Mouse (Mus musculus) cerebellum, adult 2 months (tissue): Measurements from ENCODE around the gene Tmem181a.
"Not testable (repeated sequence)": the region's sequence is repeated elsewhere in the genome, so short reads cannot be mapped to it uniquely, and the experiment has no call there.

Source experiments
- CTCF ChIP-seq: fragments of 200-500 bp; IDR thresholded peaks from 2 replicates; pipeline ENCODE4 v1.5.1; 2011; ENCODE audit warnings: low read depth, mild to moderate bottlenecking, control low read depth, low read length, moderate library complexity, borderline replicate concordance; ENCODE audit not compliant: insufficient read depth
- POLR2A ChIP-seq: fragments of 200-500 bp; IDR thresholded peaks from 2 replicates; pipeline ENCODE4 v1.6.1; 2011; ENCODE audit warnings: low read length, control low read depth, borderline replicate concordance; ENCODE audit not compliant: insufficient read depth

DNA sequence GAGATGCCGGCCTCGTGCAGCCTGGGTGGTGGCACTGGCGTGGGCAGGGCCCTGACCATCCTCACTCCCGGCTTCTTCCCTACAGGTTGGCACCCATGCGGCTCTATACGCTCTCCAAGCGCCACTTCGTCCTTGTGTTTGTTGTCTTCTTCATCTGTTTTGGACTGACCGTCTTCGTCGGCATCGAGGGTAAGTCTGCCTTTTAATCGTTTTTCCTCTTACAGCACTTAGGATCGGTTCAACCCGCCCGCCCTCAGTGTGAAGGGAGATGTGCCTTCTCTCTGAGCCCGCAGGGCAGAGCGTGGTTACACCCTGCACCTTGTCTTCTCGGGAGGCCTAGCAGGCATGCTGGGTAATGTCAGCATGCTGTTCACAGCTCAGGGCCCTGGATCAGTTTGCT, 23.9 kb downstream of the Tmem181a start:
- not testable (repeated sequence) for TF ChIP-seq POLR2A, CTCF
